Comparison of ENCODE assay signal across 14 mouse cellular contexts in the genomic region with DNA sequence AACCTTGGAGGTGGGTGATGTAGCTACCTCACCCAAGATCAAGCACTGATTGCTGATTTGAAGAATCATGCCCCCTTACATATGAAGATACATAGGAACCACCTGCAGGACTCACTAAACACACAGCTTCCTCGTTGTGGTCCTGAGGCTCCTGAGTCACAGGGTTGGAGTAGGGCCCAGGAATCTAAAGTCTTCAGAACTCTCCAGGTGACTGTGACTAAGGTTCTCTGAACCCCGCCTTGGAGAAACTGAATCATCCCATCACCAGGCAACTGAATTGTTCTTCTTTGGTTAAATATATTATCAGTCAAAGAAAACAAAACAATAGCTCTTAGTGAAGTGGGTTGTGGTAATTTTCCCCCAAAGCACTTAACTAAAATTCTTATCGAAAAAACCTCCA.
"Had no signal": no experiment of that assay in that cellular context is flagged by ENCODE, and none has a peak within 500 bp of the region (broad histone marks: within the 10 kb centered on the region; RNA-seq: fewer than 3 reads in every experiment).

No protein-coding gene starts in this region.

- H3K4me1 ChIP-seq: limb, embryonic 12.5 days; midbrain, embryonic 12.5 days; neural tube, embryonic 15.5 days had no signal

- DNase-seq: kidney, adult 11 months; kidney, postnatal 10 days; kidney, postnatal 4 days; liver; lung, embryonic 14.5 days; right cerebral cortex, adult 18-20 months; right cerebral cortex, postnatal 25 days; thymus, postnatal 14 days had no signal

- H3K27ac ChIP-seq: layer of hippocampus, adult 2 months; limb, embryonic 12.5 days; liver, embryonic 14.5 days; midbrain, embryonic 12.5 days; neural tube, embryonic 15.5 days had no signal

- H3K4me2 ChIP-seq: limb, embryonic 12.5 days; lung, embryonic 14.5 days; midbrain, embryonic 12.5 days; neural tube, embryonic 15.5 days had no signal

- H3K4me3 ChIP-seq: layer of hippocampus, adult 2 months; limb, embryonic 12.5 days; midbrain, embryonic 12.5 days; neural tube, embryonic 15.5 days had no signal

- H3K27me3 ChIP-seq: limb, embryonic 12.5 days; midbrain, embryonic 12.5 days; neural tube, embryonic 15.5 days had no signal

- H3K9ac ChIP-seq: limb, embryonic 12.5 days; liver, embryonic 14.5 days; lung, embryonic 14.5 days; midbrain, embryonic 12.5 days; neural tube, embryonic 15.5 days had no signal

- H3K36me3 ChIP-seq: limb, embryonic 12.5 days; midbrain, embryonic 12.5 days; neural tube, embryonic 15.5 days had no signal

- H3K9me3 ChIP-seq: limb, embryonic 12.5 days; midbrain, embryonic 12.5 days; neural tube, embryonic 15.5 days had no signal

- ATAC-seq: midbrain, embryonic 16.5 days had no signal
